ENCODE assay signal across 8 mouse cellular contexts in the genomic region with DNA sequence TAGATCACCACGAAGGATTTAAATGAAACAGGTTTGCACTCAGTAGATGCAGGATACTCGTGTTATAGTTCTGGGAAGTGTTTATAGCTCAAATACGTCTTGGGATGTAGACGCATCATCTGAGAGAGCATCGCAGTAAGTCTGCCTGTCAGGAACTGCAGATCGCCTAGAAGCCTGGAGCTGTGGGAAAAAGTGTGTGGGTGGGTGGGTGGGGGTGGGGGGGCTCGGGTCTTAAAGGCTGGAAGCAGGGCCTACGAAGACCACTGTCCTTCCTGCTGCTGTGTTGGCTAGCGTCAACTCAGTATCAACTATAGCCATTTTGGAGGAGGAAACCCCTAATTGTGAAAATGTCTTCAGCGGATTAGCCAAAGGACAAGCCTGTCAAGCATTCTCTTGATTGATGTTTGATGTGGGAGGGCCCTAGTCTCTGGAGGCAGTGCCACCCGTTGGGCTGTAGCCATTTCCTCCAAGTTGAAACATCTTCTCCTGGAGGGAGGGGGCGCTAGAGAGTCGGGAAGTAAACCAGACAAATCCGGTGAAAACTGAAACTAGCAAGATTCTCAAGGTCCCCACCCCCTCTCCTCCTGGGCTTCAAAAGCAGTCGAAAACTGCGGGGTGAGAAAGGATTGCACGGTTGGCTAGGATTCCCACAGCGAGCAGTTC. TPM values are rescaled to one million over a fixed set of nuclear protein-coding genes. Genes with fewer than 3 reads are reported as not detected.
DNase-seq lines count a peak whose midpoint lies in the region; ATAC-seq lines count a peak whose summit lies in the region.

Gene Msl3l2, plus strand, starts transcription at position 585 of the 663 bp plus-strand sequence.

- H3K36me3 ChIP-seq in hindbrain, embryonic 14.5 days (replicated peaks; ENCODE audit: control insufficient read depth, insufficient read depth), result no peaks in the 10 kb centered on the region

- H3K4me2 ChIP-seq in hindbrain, embryonic 14.5 days (replicated peaks), result peak within 1 kb of the TSS; percentile 33

- H3K27ac ChIP-seq in hindbrain, embryonic 14.5 days, result no peak within 1 kb of the TSS

- no peak within 1 kb of the TSS for H3K9ac ChIP-seq in hindbrain, embryonic 14.5 days

- H3K9me3 ChIP-seq in hindbrain, embryonic 14.5 days (ENCODE audit: control insufficient read depth, low read length), result no peaks in the 10 kb centered on the region

- H3K4me3 ChIP-seq in hindbrain, embryonic 14.5 days (replicated peaks; ENCODE audit: low read length), result 0 out of 2 replicates have a peak within 1 kb of the TSS, but pooled peaks have one; percentile 10

- peak; percentile 80 for DNase-seq in WW6 (ENCODE audit: low read depth, low spot score)
- DNase-seq in cerebellum, postnatal 25 days, result peak; percentile 71 to 88
- DNase-seq in frontal cortex, postnatal 36 days (ENCODE audit: low spot score in 2 of 2), result peak; percentile 88 to 94
- peak; percentile 62 for DNase-seq in hindbrain, embryonic 14.5 days (ENCODE audit: low spot score)
- peak; percentile 73 to 90 for DNase-seq in layer of hippocampus, postnatal 25 days (ENCODE audit: extremely low spot score in 1 of 2, low spot score in 1 of 2)
- DNase-seq in lung, postnatal 14 days, result peak; percentile 96
- DNase-seq in retina, adult 2 months (ENCODE audit: low read depth, low spot score), result peak; percentile 49
- peak; percentile 92 for DNase-seq in thymus, postnatal 25 days

- no peaks in the 10 kb centered on the region for H3K4me1 ChIP-seq in hindbrain, embryonic 14.5 days (replicated peaks; ENCODE audit: control insufficient read depth, insufficient read depth, low read length)

- peak; percentile 60 for ATAC-seq in hindbrain, embryonic 14.5 days (ENCODE audit: low FRiP score)

- 28% methylated on average over 18 of the region's 18 CpGs for WGBS in hindbrain, embryonic 14.5 days

- no peaks in the 10 kb centered on the region for H3K27me3 ChIP-seq in hindbrain, embryonic 14.5 days (ENCODE audit: control insufficient read depth, insufficient read depth, low read length)

RNA-seq across cellular contexts. Expression of gene Msl3l2, which starts in this region (rescaled TPM):
- 13.1 and 13.4 TPM in 2 replicates for polyA plus RNA-seq in hindbrain, embryonic 14.5 days (2014; fragmentation: Nextera tagmentation; extraction: Ambion mirVana)
- 10 to 100 TPM; 17.5 to 18.4 TPM for total RNA-seq in layer of hippocampus, postnatal 25 days (2021)
